Mouse (Mus musculus): ENCODE measurements around the gene Tns3.

GRCm38 (mm10) chr11:8705156-8705555 lies 40.8 kb upstream of the Tns3 start:
- TF ChIP-seq POLR2A (IDR thresholded peaks at IDR 0.05; ENCODE audit: extremely low read depth, insufficient read depth, low read length) (no peak), CTCF (IDR thresholded peaks at IDR 0.05; ENCODE audit: low read depth, low read length) (no peak)
